Mouse (Mus musculus) midbrain, embryonic 11.5 days (tissue): ENCODE measurements around the gene Prkcb. TPM values are rescaled to one million over a fixed set of nuclear protein-coding genes. Genes with fewer than 3 reads are reported as not detected.

Experiments used
- ATAC-seq: fragments of 200-750 bp; cut with Nextera tagmentation; 2 replicates; pipeline ENCODE4 v1.8.0; 2017; ENCODE audit warnings: moderate TSS enrichment, moderate library complexity; ENCODE audit not compliant: low FRiP score
- DNase-seq: peaks from one replicate; pipeline ENCODE4 v3.0.0; 2015; ENCODE audit warnings: low spot score; ENCODE audit errors: missing footprints
- H3K27ac ChIP-seq: fragments of 300-500 bp; sonication (generic); 2 replicates; pipeline ENCODE4 v1.5.1; 2014; ENCODE audit warnings: low read depth, low read length
- H3K27me3 ChIP-seq: fragments of 300-500 bp; sonication (generic); 2 replicates; pipeline ENCODE4 v1.6.1; 2014; ENCODE audit warnings: mild to moderate bottlenecking, low read length, moderate library complexity, mixed read lengths; ENCODE audit not compliant: control insufficient read depth, insufficient read depth
- H3K36me3 ChIP-seq: fragments of 300-500 bp; sonication (generic); 2 replicates; pipeline ENCODE4 v1.6.1; 2014; ENCODE audit warnings: mild to moderate bottlenecking, low read length, moderate library complexity, mixed read lengths; ENCODE audit not compliant: control insufficient read depth, insufficient read depth
- H3K4me1 ChIP-seq: fragments of 300-500 bp; sonication (generic); 2 replicates; pipeline ENCODE4 v1.6.1; 2014; ENCODE audit warnings: low read length; ENCODE audit not compliant: control insufficient read depth, insufficient read depth
- H3K4me2 ChIP-seq: fragments of 300-500 bp; sonication (generic); 2 replicates; pipeline ENCODE4 v1.6.1; 2014; ENCODE audit warnings: mild to moderate bottlenecking, moderate library complexity
- H3K4me3 ChIP-seq: fragments of 300-500 bp; sonication (generic); 2 replicates; pipeline ENCODE4 v1.5.1; 2014; ENCODE audit warnings: low read depth, low read length
- H3K9ac ChIP-seq: fragments of 300-500 bp; sonication (generic); 2 replicates; pipeline ENCODE4 v1.6.1; 2014; ENCODE audit warnings: low read length
- H3K9me3 ChIP-seq: fragments of 300-500 bp; sonication (generic); 2 replicates; pipeline ENCODE4 v1.6.1; 2016; ENCODE audit warnings: low read length; ENCODE audit not compliant: control insufficient read depth
- WGBS: fragments of 180-500 bp; shearing (Covaris S2); extraction: QIAGEN DNeasy Blood & Tissue Kit; methylation state at CpG from one replicate; pipeline ENCODE4 v1.1.7; 2014; 5-methylcytosine and 5-hydroxymethylcytosine counted together
- polyA plus RNA-seq: library from polyadenylated mRNA; unstranded; fragments of >200 nt; fragmentation: Nextera tagmentation; extraction: Ambion mirVana; gene quantifications from 2 replicates; pipeline ENCODE4 v1.2.1, GENCODE M21; 2014

The Prkcb gene
- polyA plus RNA-seq, 1 experiment from 2014 or later = 17.9 TPM

GRCm38 (mm10) chr7:122570407-122570806 lies 281.9 kb downstream of the Prkcb start:
- WGBS = 76% methylated on average over 4 of the region's 4 CpGs

GRCm38 (mm10) chr7:122573101-122573635 lies 284.6 kb downstream of the Prkcb start:
- H3K4me1 ChIP-seq = no peaks in the 10 kb centered on the region
- no peak overlapping the region for H3K4me3 ChIP-seq
- H3K27me3 ChIP-seq = no peaks in the 10 kb centered on the region
- DNase-seq (no peak), ATAC-seq (no peak)
- no peak overlapping the region for H3K9ac ChIP-seq
- no peak overlapping the region for H3K27ac ChIP-seq
- H3K9me3 ChIP-seq = no peaks in the 10 kb centered on the region
- 89% methylated on average over 3 of the region's 3 CpGs for WGBS
- H3K36me3 ChIP-seq = no peaks in the 10 kb centered on the region
- H3K4me2 ChIP-seq = no peak overlapping the region

More at GRCm38 (mm10) chr7:122570407-122570806, 281.9 kb downstream of the Prkcb start:
- no peaks in the 10 kb centered on the region for H3K36me3 ChIP-seq
- H3K9me3 ChIP-seq = no peaks in the 10 kb centered on the region
- H3K4me1 ChIP-seq = no peaks in the 10 kb centered on the region
- DNase-seq (no peak), ATAC-seq (no peak)
- H3K4me2 ChIP-seq = no peak overlapping the region
- no peak overlapping the region for H3K9ac ChIP-seq
- no peak overlapping the region for H3K27ac ChIP-seq
- no peak overlapping the region for H3K4me3 ChIP-seq
- H3K27me3 ChIP-seq = no peaks in the 10 kb centered on the region

GRCm38 (mm10) chr7:122574418-122574817 lies 285.9 kb downstream of the Prkcb start:
- DNase-seq (no peak), ATAC-seq (no peak)
- Histone ChIP-seq H3K27me3 (no peaks in the 10 kb centered on the region), H3K4me2 (no peak overlapping the region), H3K4me3 (no peak overlapping the region), H3K27ac (no peak overlapping the region), H3K36me3 (no peaks in the 10 kb centered on the region), H3K9me3 (no peaks in the 10 kb centered on the region), H3K9ac (no peak overlapping the region), H3K4me1 (no peaks in the 10 kb centered on the region)
- WGBS = 83% methylated on average over 7 of the region's 7 CpGs

GRCm38 (mm10) chr7:122575056-122575455 lies 286.5 kb downstream of the Prkcb start:
- DNase-seq (no peak), ATAC-seq (no peak)
- H3K9me3 ChIP-seq = no peaks in the 10 kb centered on the region
- H3K4me1 ChIP-seq = no peaks in the 10 kb centered on the region
- 91% methylated on average over 5 of the region's 5 CpGs for WGBS
- no peak overlapping the region for H3K27ac ChIP-seq
- H3K36me3 ChIP-seq = no peaks in the 10 kb centered on the region
- H3K9ac ChIP-seq = no peak overlapping the region
- no peaks in the 10 kb centered on the region for H3K27me3 ChIP-seq
- no peak overlapping the region for H3K4me2 ChIP-seq
- no peak overlapping the region for H3K4me3 ChIP-seq

GRCm38 (mm10) chr7:122575506-122575905 lies 287.0 kb downstream of the Prkcb start:
- Histone ChIP-seq H3K9me3 (no peaks in the 10 kb centered on the region), H3K4me1 (no peaks in the 10 kb centered on the region), H3K4me3 (no peak overlapping the region), H3K4me2 (no peak overlapping the region), H3K27ac (no peak overlapping the region), H3K9ac (no peak overlapping the region), H3K36me3 (no peaks in the 10 kb centered on the region), H3K27me3 (no peaks in the 10 kb centered on the region)
- DNase-seq (no peak), ATAC-seq (no peak)
- 37% methylated on average over 8 of the region's 8 CpGs for WGBS

- Histone ChIP-seq H3K9ac (no peak overlapping the region), H3K9me3 (no peaks in the 10 kb centered on the region), H3K4me1 (no peaks in the 10 kb centered on the region), H3K4me3 (no peak overlapping the region), H3K27ac (no peak overlapping the region), H3K27me3 (no peaks in the 10 kb centered on the region), H3K4me2 (no peak overlapping the region), H3K36me3 (no peaks in the 10 kb centered on the region)
- WGBS = 82% methylated on average over 4 of the region's 4 CpGs
- ATAC-seq (no peak), DNase-seq (no peak)
Measured at GRCm38 (mm10) chr7:122577571-122577970, 289.0 kb downstream of the Prkcb start.

GRCm38 (mm10) chr7:122579461-122580157 lies 291.1 kb downstream of the Prkcb start:
- Histone ChIP-seq H3K9ac (no peak overlapping the region), H3K9me3 (no peaks in the 10 kb centered on the region), H3K4me2 (no peak overlapping the region), H3K27ac (no peak overlapping the region), H3K36me3 (no peaks in the 10 kb centered on the region), H3K4me1 (no peaks in the 10 kb centered on the region), H3K4me3 (no peak overlapping the region), H3K27me3 (no peaks in the 10 kb centered on the region)
- no peak for DNase-seq
- WGBS = 88% methylated on average over 7 of the region's 7 CpGs
- ATAC-seq = no peak

GRCm38 (mm10) chr7:122580158-122580475 lies 291.6 kb downstream of the Prkcb start:
- H3K9me3 ChIP-seq = no peaks in the 10 kb centered on the region
- no peaks in the 10 kb centered on the region for H3K36me3 ChIP-seq
- H3K4me2 ChIP-seq = no peak overlapping the region
- WGBS = 96% methylated on average over 1 of the region's 1 CpGs
- no peaks in the 10 kb centered on the region for H3K4me1 ChIP-seq
- no peak overlapping the region for H3K9ac ChIP-seq
- no peak overlapping the region for H3K4me3 ChIP-seq
- no peaks in the 10 kb centered on the region for H3K27me3 ChIP-seq
- ATAC-seq (no peak), DNase-seq (no peak)
- no peak overlapping the region for H3K27ac ChIP-seq

- Histone ChIP-seq H3K36me3 (no peaks in the 10 kb centered on the region), H3K4me1 (no peaks in the 10 kb centered on the region), H3K27me3 (no peaks in the 10 kb centered on the region), H3K27ac (no peak overlapping the region), H3K9me3 (no peaks in the 10 kb centered on the region), H3K9ac (no peak overlapping the region), H3K4me2 (no peak overlapping the region), H3K4me3 (no peak overlapping the region)
- WGBS = 91% methylated on average over 14 of the region's 14 CpGs
- ATAC-seq (no peak), DNase-seq (no peak)
Measured at GRCm38 (mm10) chr7:122584421-122585151, 296.0 kb downstream of the Prkcb start.
